In genomic region chr15:83563857-83564651, GRCm38 (mm10) we compare ENCODE assay signal across 7 mouse cellular contexts. TPM values are rescaled to one million over a fixed set of nuclear protein-coding genes. Genes with fewer than 3 reads are reported as not detected.
DNase-seq lines count a peak whose midpoint lies in the region; TF ChIP-seq lines count a peak whose summit lies in the region.

No protein-coding gene starts in this region.

- H3K4me3 ChIP-seq in cortical plate, adult 2 months (ENCODE audit: insufficient read depth, low read length), result peak overlapping the region; percentile 20

- TF ChIP-seq POLR2A in cortical plate, adult 2 months (IDR thresholded peaks at IDR 0.05; ENCODE audit: extremely low read depth, insufficient read depth, low read length), result no peak

- no peak overlapping the region for H3K27ac ChIP-seq in cortical plate, adult 2 months (ENCODE audit: insufficient read depth, low read length)

- DNase-seq in NIH3T3 (ENCODE audit: low read depth), result peak; percentile 78
- peak; percentile 57 to 65 for DNase-seq in heart, adult 9 months (ENCODE audit: low spot score in 2 of 2)
- peak; percentile 73 for DNase-seq in kidney, adult 9 months
- DNase-seq in lung, postnatal 14 days, result peak; percentile 61
- peak; percentile 30 for DNase-seq in skeletal muscle tissue, adult 2 months (ENCODE audit: low read depth, low spot score)
- no peak for DNase-seq in cerebellum, adult 8-10 months

- no peaks in the 10 kb centered on the region for H3K4me1 ChIP-seq in cortical plate, adult 2 months (ENCODE audit: control insufficient read depth, insufficient read depth, low read length)

- TF ChIP-seq CTCF in cortical plate, adult 2 months (IDR thresholded peaks at IDR 0.05; ENCODE audit: extremely low read depth, insufficient read depth, low read length), result no peak

RNA-seq across cellular contexts. Expression of gene Mcat, which starts 0.5 kb away (rescaled TPM):
- 26.5 and 32.1 TPM in 2 replicates for polyA plus RNA-seq in cortical plate, adult 2 months (2012; rRNA removed)

RNA-seq across cellular contexts. Expression of gene Tspo, which starts 0.7 kb away (rescaled TPM):
- polyA plus RNA-seq in cortical plate, adult 2 months (2012; rRNA removed), result 10.1 and 11.5 TPM in 2 replicates

RNA-seq across cellular contexts. Expression of gene Ttll12, which starts 30.9 kb away (rescaled TPM):
- 12.7 and 13.5 TPM in 2 replicates for polyA plus RNA-seq in cortical plate, adult 2 months (2012; rRNA removed)

RNA-seq across cellular contexts. Expression of gene Bik, which starts 37.4 kb away (rescaled TPM):
- polyA plus RNA-seq in cortical plate, adult 2 months (2012; rRNA removed), result 0.28 and 0.31 TPM in 2 replicates

RNA-seq across cellular contexts. Expression of gene Ttll1, which starts 53.4 kb away (rescaled TPM):
- 48.5 and 50.1 TPM in 2 replicates for polyA plus RNA-seq in cortical plate, adult 2 months (2012; rRNA removed)
